Mouse (Mus musculus): ENCODE data around the gene Il10.

Il10 gene

DNA sequence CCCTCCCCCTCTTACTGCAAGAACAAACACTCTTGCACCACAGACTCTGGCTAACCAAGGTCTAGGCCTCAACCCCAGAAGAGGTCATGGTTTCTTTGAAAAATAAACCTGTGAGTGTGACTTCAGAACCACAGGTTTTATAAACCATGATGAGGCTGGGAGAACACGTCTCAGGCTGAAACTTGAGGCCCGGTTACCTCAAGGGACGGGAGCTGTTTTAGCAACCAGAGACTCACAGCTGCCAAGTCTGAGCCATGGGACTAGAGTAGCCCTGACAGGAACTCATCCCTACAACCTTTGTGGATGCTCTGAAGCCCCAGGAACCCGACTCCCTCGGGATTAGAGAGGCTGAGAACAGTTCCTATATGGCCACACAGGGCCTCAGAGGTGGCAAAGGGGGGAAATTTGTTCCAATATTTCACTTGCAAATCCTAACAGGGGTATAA, 29.7 kb downstream of the Il10 start:
- no peak for DNase-seq

DNA sequence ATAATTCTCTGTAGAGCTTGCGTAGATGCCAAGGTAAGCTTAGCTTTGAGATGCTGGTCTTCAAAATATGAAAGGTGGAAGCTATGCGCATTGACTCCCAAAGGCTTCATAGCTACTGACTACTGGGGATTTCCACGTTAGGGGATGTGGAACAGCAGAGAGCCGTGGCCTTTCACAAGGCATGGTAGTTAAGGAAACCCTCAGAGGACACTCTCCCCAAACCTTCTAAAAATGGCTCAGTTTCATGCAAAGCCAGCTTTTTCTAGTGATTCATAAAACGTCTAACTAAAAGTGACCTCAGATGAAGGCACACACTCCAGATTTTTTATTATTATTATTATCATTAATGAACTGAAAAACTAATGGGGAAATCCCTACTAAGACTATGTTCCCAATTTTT, 30.4 kb downstream of the Il10 start:
- no peak for DNase-seq

DNA sequence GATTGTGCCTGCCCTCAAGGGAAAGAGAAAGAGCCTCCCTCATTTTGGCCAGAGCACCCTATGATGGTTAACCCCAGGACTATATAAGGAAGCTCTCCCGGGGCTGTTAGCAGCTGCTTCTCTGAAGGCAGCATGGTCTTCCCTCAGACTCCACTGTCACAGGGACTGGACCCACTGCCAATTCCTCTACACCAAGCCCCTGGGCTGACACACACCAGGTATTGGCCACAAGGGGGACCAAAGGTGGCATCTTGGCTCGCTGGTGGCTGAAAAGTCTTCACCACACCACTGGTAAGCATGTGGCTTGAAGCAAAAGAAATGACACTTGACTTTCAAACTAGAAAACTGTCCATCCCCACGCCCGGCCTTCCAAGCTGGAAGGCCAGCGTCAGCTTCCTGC, 31.0 kb downstream of the Il10 start:
- no peak for DNase-seq

DNA sequence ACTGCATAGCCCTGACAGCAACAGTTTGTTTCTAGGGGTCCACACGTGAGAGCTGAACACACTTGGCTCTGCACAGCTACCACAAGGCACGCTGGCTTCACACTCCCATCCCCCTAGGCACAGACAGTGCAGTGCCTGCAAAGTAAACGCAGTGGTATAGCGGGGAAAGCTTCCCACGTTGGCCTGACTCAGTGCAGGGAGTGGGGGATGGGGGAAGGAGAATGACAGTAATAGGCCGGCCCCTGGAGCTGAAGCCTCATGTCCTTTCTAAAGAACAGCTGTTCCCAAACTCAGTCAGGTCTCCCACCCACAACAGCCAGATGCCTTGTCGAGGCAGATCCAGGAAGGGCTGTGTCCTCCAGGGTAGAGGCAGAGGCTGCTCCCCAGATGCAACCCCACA, 31.4 kb downstream of the Il10 start:
- DNase-seq = no peak

DNA sequence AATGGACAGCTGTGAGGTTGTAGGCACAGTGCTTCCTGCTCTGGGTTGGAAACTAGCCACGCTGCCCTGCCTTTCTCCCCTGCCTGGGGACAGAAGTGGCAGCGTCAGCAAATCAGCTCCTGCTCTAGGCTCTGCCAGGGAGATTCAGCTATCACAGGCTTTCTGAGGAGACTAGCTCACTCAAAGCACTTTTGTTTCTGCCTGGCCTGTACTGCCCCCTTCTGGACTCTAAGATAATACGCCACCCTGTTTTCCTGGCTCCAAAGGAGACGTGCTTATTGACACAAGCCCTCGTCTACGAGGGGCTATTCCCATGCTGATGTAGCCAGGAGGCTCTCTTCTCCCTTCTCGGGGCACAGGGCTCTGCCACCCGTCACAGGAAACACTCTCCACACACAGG, 33.6 kb downstream of the Il10 start:
- DNase-seq = peak; percentile 43 to 50

DNA sequence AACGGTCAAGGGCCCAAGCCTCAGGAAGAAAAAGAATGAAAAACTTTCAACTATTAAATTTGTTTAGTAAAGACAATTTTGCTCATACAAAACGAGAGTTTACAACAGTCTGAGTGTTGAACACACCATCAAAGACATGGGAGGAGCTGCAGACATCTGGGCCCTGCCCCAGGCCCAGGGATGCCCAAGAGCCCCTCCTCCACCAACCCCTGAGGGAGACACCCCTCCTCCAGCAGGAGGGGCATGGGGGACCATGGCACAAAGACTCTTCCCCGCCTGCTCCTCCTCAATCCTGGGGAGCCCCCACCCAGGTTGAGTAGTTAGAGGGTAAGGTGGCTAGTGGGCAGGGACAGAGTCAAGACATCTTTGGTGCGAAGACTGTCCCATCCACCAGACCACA, 34.0 kb downstream of the Il10 start:
- DNase-seq = no peak

DNA sequence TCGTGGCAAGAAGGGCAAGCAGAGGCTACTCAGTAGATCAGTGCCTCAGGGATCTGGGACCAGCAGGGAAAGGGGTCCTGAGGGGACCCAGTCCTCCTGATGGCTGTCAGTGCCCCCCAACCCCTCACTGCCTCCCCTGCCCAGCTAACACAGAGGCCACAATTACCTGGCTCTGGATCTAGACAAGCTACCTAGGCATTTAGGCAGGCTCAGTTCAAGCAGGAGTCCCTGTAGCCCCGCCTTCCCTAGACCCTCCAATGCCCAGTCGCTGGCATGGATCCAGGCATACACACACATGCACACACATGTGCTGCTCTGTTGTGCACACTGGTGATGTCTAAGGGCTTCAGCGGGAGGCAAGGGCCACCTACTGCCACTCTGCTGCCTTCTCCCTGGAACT, 34.6 kb downstream of the Il10 start:
- no peak for DNase-seq

DNA sequence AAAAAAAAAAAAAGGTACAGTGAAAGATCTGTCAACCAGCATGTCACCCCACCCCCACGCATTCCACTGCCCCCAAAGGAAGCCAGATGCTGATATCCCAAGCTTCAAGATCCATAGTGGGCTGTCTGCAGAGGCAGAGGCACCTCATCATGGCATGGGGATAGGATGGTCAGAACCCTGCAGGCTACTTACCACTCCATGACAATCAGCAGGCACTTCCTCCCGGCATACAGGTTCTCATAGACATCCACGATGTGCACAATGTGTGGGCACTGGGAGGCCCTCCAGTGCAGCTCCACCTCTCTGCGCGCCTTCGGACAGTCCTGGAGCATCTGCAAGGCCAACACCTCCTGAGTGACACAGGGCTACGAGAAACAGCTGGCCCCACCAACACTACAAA, 38.8 kb downstream of the Il10 start:
- no peak for DNase-seq

DNA sequence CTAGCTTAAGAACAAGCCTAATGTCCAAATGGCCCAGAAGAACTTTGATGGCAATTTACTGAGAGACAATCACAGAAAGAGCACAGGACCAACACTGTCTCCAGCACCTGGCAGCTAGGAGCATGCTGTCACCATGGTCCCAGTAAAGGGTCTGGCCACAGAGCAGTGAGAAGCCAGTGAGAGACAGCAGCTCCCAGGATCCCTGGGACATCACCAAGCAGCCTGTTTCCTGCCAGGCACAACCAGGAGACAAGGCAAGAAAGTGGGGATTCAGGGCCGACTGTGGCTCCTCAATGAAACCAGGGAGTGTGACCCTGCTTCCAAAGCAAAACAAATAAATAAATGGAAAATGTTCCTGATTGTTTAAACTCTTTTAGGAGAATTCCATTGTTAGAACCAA, 39.8 kb downstream of the Il10 start:
- no peak for DNase-seq

DNA sequence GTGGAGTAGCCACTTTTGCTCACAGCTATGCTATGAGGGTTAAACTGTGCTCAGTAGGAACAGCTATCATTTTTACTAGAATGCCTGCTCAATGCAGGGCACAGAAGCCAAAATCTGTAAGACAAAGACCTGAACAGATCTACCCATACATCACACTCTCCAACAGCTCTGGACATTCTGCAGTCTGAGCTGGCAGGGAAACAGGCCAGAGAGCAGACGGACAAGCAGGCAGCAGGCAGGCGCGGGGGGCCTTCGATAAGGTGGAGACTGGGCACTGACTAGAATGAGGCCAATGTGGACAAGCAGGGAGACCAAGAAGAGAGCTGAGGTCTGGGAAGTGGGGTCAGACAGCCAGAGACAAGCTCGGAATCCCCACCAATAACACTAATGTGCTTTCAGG, 40.2 kb downstream of the Il10 start:
- DNase-seq = no peak

DNA sequence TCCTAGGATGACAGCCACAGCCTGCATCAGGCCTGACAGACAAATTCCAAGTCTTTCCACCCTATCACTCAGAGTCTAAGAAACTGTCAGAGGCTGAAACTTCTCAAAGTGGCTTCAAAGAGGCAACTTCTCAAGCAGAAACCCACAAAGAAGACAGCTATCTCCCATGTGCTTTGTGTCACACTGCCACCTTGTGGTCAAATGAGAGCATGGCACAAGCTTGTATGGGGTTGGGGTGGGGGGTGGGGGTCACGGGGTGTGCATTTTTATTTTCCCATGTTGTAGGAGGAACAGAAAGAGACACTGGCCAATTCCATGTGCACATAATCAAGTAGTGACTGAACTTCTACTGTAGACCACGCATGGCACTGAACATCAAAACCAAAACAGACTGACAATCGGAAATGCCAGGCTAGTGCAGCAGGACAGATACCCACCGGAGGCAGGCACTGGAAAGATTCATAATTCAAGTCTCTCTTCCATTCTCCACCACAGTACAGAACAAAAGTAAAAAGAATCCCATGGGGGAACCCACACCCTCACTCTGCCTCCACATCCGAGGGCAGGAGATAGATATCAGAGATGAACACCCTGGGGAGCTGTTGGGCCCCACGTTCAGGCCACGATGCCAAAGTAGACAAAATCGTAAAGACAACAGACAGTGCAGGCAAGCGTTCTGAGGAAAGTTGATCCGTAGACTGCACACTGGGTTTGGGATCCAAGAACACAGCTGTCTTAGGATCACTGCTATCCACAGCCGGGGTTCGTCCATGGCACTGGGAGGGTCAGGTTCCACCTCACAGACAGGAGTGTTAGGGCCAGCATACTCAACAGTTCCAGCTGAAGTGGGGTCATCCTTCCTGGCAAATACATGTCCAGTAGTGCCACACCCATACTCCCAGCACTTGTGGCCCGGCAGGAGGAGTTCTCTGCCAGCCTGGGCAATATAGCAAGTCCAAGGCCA, 40.9 kb downstream of the Il10 start:
- peak; percentile 51 to 52 for DNase-seq

DNA sequence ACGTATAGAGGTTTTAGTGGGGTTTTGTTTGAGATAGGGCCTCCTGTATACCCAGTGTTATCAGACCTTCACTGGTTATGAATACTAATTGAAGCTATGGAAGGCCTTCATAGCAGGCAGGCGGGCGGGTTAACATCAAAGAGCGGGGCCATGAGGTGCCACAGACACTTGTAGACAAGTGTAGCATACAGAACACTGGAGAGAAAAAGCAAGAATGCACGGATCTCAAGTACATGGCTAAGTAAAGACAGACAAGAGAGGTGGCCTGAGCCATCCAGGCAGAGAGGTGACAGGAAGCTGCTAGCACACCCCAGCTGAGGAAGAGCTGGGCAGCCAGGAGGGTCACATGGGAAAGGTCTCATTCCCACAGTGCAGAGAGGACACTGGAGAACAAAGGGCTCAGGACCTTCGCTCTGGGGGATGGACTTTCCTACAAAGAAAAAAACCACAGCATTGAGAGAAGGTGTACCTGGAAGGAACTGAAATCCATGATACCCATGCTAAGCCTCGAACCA, 42.2 kb downstream of the Il10 start:
- DNase-seq = no peak

DNA sequence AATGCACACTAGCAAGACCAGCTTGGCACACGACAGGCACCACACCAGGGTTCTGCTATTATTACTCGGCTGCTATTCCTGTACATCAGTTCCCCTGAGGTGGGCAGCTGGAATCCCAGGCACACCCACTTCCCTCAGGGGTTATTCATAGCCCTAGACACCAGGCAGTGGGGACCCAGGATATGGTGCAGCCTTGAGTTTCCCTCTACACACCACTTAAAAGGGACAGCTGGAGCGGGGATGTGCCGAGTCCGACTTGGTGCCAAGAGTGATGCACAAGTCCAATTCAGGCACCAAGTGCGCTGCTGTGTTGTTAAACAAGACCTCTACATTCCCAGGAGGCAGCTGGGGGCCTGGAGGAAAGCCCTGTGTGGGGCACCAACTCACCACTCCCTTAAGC, 43.2 kb downstream of the Il10 start:
- no peak for DNase-seq

DNA sequence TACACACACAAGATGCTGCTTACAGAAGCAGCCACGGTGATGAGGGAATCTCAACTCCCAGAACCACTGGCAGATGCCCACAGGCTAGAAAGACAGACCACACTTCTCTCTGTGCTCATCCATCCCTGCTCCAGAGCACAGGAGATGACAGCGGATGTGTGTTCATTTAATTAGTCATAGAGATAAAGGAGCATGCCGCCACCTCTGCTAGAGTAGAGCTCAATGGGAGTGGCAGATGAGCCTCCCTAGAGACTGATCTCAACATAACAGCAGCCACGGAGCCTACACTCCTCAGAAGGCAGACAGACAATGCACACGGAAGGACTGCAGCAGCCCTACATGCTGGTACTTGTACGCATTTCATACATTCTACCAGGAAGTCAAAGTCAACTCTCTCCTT, 44.6 kb downstream of the Il10 start:
- no peak for DNase-seq

DNA sequence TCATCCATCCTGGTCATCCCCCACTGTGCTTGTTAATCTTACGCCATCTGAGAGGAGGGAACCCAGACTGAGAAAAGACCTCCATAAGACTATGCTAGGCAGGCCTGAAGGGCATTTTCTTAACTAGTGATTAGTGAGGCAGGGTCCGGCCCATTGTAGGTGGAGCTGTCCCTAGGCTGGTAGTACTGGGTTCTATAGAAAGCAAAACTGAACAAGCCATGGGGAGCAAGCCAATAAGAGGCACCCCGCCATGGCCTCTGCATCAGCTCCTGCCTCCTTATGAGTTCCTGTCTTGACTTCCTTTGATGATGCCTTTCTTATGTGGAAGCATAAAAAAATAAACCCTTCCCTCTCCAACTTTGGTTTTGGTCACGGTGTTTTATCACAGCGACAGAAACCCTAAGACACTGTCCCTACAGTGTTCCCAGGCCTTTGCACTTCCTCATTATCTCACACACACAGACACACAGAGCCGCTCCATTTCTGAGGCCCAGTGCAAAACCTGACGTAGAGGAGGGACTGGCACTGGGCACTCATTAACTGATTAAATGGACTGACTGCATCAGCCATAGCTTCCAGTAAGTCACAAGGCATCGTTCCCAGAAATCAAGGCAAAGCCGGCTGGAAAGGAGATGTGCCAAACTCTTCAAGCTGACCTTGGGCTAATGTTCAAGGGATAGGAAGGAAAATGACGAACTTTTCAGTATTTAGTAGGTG, 48.5 kb downstream of the Il10 start:
- no peak for DNase-seq

DNA sequence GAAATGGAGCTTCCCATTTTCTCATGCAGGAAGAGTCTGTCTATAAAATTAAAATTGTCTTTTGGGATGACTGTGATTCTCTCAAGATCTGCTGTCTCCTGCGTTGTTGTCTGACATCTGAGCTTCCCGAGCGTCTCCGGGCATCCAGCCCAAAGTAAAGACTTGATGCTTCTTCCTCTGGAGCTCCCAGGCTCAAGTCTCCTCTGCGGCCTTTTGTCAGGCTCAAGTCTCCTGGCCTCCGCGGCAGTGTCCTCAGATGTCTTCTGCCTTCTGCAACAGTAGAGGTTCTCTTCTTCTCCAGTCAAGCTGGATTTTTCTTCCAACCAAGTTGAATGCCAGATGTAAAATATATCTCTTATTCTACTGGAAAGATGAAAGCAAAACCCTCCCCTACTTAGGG, 49.4 kb downstream of the Il10 start:
- DNase-seq = no peak

DNA sequence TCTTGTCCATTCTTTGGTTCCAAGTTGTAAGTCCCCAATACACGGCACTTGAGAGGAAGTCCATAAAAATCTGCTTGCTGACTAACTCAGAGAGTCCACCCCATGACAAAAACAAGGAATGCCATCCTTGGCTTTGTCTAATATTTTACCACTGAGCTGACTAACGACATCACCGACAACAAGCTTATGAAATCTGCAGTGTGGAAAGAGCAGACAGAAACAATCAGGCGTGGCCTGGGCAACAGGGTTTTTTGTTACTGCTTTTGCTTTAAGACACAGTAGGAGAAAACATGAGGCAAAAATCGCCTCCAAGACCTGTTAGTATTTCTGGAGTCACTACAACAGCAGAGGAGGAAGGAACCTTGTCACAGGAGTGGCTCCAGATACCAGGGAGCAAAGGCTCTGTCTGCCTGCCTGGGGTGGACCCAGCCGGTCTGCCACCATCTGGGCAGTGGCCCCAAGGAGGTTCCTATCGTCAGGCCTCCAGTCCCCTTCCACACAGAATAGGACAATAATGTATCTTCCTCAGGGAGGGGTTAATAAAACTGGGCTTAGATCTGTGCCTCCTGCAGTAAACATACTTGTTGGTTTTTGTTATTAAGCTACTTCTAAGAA, 52.8 kb downstream of the Il10 start:
- no peak for DNase-seq

DNA sequence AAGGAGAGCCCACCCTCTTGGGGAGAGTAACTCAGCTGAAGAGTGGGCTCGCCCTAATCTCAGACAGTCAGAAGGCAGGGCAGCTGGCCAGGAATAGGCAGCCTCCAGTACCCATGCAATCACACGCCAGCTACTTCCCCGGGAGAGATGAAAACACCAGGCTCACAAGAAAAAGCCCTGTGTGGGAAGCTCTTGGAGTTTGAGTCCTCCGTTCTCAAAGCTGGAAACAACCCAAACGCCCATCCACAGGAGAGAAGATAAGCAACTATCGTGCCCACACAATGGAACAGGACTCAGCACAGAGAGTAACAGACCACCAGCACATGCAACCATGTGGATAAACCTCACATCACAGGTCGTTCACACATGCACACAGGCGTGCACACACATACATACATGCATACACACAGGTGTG, 54.9 kb downstream of the Il10 start:
- no peak for DNase-seq

Data from thymus, postnatal 36 days (tissue).